Mouse (Mus musculus) adrenal gland, postnatal 25 days (tissue): ENCODE data around the gene Krtap27-1. TPM values are rescaled to one million over a fixed set of nuclear protein-coding genes. Genes with fewer than 3 reads are reported as not detected.

ENCODE experiments used
- DNase-seq: peaks from one replicate; pipeline ENCODE4 v3.0.0; 2021; ENCODE audit warnings: mixed read lengths
- long read RNA-seq: library from polyadenylated mRNA; stranded (forward); transcript quantifications from one replicate; pipeline ENCODE4 v2.0.0, GENCODE M21; 2021
- total RNA-seq: library from RNA; stranded (reverse); gene quantifications from 2 replicates; pipeline ENCODE4 v1.2.3, GENCODE M21; 2021

Gene Krtap27-1
- total RNA-seq = not detected in 2 replicates
- long read RNA-seq = 0 reads

GRCm38 (mm10) chr16:88671571-88671970 lies at the start of gene Krtap27-1:
Gene Krtap27-1 (minus strand): TSS chr16:88671671.
- no peak for DNase-seq

- no peak for DNase-seq
Measured at GRCm38 (mm10) chr16:88720031-88720430, 48.6 kb upstream of the Krtap27-1 start.

GRCm38 (mm10) chr16:88716549-88716948 lies 45.1 kb upstream of the Krtap27-1 start:
- DNase-seq = no peak

- no peak for DNase-seq
Measured at GRCm38 (mm10) chr16:88711245-88711644, 39.8 kb upstream of the Krtap27-1 start.

GRCm38 (mm10) chr16:88710757-88711156 lies 39.3 kb upstream of the Krtap27-1 start:
- no peak for DNase-seq

GRCm38 (mm10) chr16:88707496-88708012 lies 36.1 kb upstream of the Krtap27-1 start, which contains the start of gene 2310061N02Rik:
Gene 2310061N02Rik (minus strand): TSS chr16:88707962.
- DNase-seq = no peak

GRCm38 (mm10) chr16:88701072-88701864 lies 29.8 kb upstream of the Krtap27-1 start:
- no peak for DNase-seq

GRCm38 (mm10) chr16:88696256-88696655 lies 24.8 kb upstream of the Krtap27-1 start:
- DNase-seq = no peak

- no peak for DNase-seq
Measured at GRCm38 (mm10) chr16:88681282-88681681, 9.8 kb upstream of the Krtap27-1 start.

- DNase-seq = no peak
Measured at GRCm38 (mm10) chr16:88679099-88679498, 7.6 kb upstream of the Krtap27-1 start.

- no peak for DNase-seq
Measured at GRCm38 (mm10) chr16:88657426-88657825, 14.0 kb downstream of the Krtap27-1 start.

- DNase-seq = no peak
Measured at GRCm38 (mm10) chr16:88651952-88652351, 19.5 kb downstream of the Krtap27-1 start.

GRCm38 (mm10) chr16:88651082-88651481 lies 20.4 kb downstream of the Krtap27-1 start:
- DNase-seq = no peak

- DNase-seq = no peak
Measured at GRCm38 (mm10) chr16:88647358-88647846, 24.1 kb downstream of the Krtap27-1 start, which contains the start of gene Krtap26-1. Gene Krtap26-1 (minus strand): TSS chr16:88647796.

- DNase-seq = no peak
Measured at GRCm38 (mm10) chr16:88646366-88647111, 24.9 kb downstream of the Krtap27-1 start.

- no peak for DNase-seq
Measured at GRCm38 (mm10) chr16:88640053-88640452, 31.4 kb downstream of the Krtap27-1 start.

- DNase-seq = no peak
Measured at GRCm38 (mm10) chr16:88635142-88635541, 36.3 kb downstream of the Krtap27-1 start.

- DNase-seq = no peak
Measured at GRCm38 (mm10) chr16:88631474-88631873, 40.0 kb downstream of the Krtap27-1 start.

GRCm38 (mm10) chr16:88627566-88627965 lies 43.9 kb downstream of the Krtap27-1 start, which contains the start of gene 2310079G19Rik:
Gene 2310079G19Rik (minus strand): TSS chr16:88627666.
- no peak for DNase-seq
